Mouse (Mus musculus) forebrain, embryonic 11.5 days (tissue): ENCODE data around the gene Zc4h2. TPM values are rescaled to one million over a fixed set of nuclear protein-coding genes. Genes with fewer than 3 reads are reported as not detected.
A peak's percentile ranks its signal among the peaks of the same experiment; 100 is the strongest.

Experiments
- ATAC-seq: fragments of 200-750 bp; cut with Nextera tagmentation; replicated peaks from 2 replicates; pipeline ENCODE4 v1.8.0; 2017; ENCODE audit warnings: moderate TSS enrichment; ENCODE audit not compliant: low FRiP score
- DNase-seq: peaks from one replicate; pipeline ENCODE4 v3.0.0-alpha.2; 2017; ENCODE audit warnings: low spot score
- H3K27ac ChIP-seq: fragments of 300-500 bp; sonication (generic); 2 replicates; pipeline ENCODE4 v1.5.1; 2014; ENCODE audit warnings: low read depth, low read length
- H3K27me3 ChIP-seq: fragments of 300-500 bp; sonication (generic); 2 replicates; pipeline ENCODE4 v1.6.1; 2014; ENCODE audit warnings: mild to moderate bottlenecking, low read length, mixed read lengths; ENCODE audit not compliant: control insufficient read depth, insufficient read depth
- H3K36me3 ChIP-seq: fragments of 300-500 bp; sonication (generic); 2 replicates; pipeline ENCODE4 v1.6.1; 2014; ENCODE audit warnings: mild to moderate bottlenecking, low read length, moderate library complexity, mixed read lengths; ENCODE audit not compliant: control insufficient read depth, insufficient read depth
- H3K4me1 ChIP-seq: fragments of 300-500 bp; sonication (generic); replicated peaks from 2 replicates; pipeline ENCODE4 v1.6.1; 2014; ENCODE audit warnings: low read length, mixed read lengths; ENCODE audit not compliant: control insufficient read depth, insufficient read depth
- H3K4me2 ChIP-seq: fragments of 300-500 bp; sonication (generic); 2 replicates; pipeline ENCODE4 v1.6.1; 2014; ENCODE audit warnings: low read depth, mild to moderate bottlenecking, low read length, moderate library complexity, mixed read lengths; ENCODE audit not compliant: severe bottlenecking
- H3K4me3 ChIP-seq: fragments of 300-500 bp; sonication (generic); 2 replicates; pipeline ENCODE4 v1.5.1; 2014; ENCODE audit warnings: low read depth, low read length
- H3K9ac ChIP-seq: fragments of 300-500 bp; sonication (generic); 2 replicates; pipeline ENCODE4 v1.6.1; 2014; ENCODE audit warnings: low read length
- H3K9me3 ChIP-seq: fragments of 300-500 bp; sonication (generic); 2 replicates; pipeline ENCODE4 v1.6.1; 2016; ENCODE audit warnings: low read length, mixed read lengths; ENCODE audit not compliant: control insufficient read depth
- WGBS: fragments of 180-500 bp; shearing (Covaris S2); extraction: QIAGEN DNeasy Blood & Tissue Kit; methylation state at CpG from one replicate; pipeline ENCODE4 v1.1.7; 2014; 5-methylcytosine and 5-hydroxymethylcytosine counted together
- polyA plus RNA-seq: library from polyadenylated mRNA; unstranded; fragments of >200 nt; fragmentation: Nextera tagmentation; extraction: Ambion mirVana; gene quantifications from 2 replicates; pipeline ENCODE4 v1.2.1, GENCODE M21; 2014

Zc4h2 gene
- 44.2 and 45.0 TPM in 2 replicates for polyA plus RNA-seq

DNA sequence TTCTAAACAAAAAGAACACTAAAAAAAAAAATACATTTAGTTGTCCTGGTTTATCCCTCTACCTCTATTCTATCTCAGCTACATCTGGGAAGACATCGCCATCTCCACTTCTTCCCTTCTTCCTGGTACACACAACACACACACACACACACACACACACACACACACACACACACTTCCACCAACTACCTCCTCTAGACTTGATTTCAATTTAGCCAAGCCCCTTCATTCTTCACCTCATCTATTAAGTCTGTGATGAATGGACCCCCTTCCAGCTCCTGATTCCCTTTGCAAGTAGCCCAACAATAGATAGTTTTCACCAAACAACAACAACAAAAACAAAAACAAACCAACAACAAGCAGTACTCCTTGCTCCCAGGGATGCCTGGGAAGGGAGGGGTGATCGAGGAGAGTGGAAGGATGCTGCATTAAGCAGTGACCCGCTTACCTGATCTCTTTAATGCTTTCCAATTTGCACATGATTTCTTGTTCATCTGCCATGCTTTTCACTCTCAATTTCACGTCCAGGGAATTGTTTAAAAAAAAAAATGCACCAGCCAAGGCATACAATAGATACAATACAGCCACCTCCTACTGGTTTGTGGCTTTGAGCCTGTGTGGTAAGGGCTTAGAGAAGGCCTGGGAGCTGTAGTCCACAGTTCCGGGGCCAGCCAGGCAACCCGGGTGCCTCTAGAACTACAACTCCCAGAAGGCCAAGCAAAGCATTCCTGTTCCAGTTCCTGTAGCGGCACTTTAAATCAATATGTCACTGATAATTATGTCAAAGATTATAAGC, at the start of gene Zc4h2:
Gene Zc4h2, minus strand, starts transcription at position 706 of the 796 bp plus-strand sequence.
- H3K4me2 ChIP-seq, result peak within 1 kb of the TSS; percentile 46
- DNase-seq (peak; percentile 78), ATAC-seq (peak; percentile 100)
- H3K36me3 ChIP-seq, result no peaks in the 10 kb centered on the region
- H3K27me3 ChIP-seq, result no peaks in the 10 kb centered on the region
- H3K4me1 ChIP-seq, result no peaks in the 10 kb centered on the region
- H3K9ac ChIP-seq, result peak within 1 kb of the TSS; percentile 51
- H3K4me3 ChIP-seq, result peak within 1 kb of the TSS; percentile 34
- no peak within 1 kb of the TSS for H3K27ac ChIP-seq
- no peaks in the 10 kb centered on the region for H3K9me3 ChIP-seq
- WGBS, result 14% methylated on average over 7 of the region's 7 CpGs

DNA sequence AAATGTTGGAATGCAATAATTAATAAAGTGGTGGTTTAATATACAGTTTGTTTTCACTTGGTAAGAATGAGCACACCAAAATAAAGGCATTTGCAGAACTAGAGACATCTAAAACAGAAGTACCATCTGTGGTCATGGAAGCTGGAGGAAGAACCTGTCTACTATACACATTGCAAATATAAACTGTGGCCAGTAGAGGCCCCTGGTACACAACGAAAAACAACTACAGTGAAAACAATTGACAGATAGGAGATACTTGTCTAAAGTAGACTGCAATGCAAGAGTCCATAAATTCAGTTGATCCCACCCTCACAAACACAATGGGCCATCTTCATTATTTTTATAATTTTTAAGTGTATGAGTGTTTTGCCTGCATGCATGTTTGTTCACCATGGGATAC, 28.8 kb upstream of the Zc4h2 start:
- no peak for DNase-seq
- Histone ChIP-seq H3K27me3 (no peaks in the 10 kb centered on the region), H3K36me3 (no peaks in the 10 kb centered on the region), H3K4me2 (no peak overlapping the region), H3K4me3 (no peak overlapping the region), H3K9me3 (no peaks in the 10 kb centered on the region), H3K4me1 (no peaks in the 10 kb centered on the region), H3K27ac (no peak overlapping the region), H3K9ac (no peak overlapping the region)
- no peak for ATAC-seq
- WGBS, result 56% methylated on average over 1 of the region's 1 CpGs

DNA sequence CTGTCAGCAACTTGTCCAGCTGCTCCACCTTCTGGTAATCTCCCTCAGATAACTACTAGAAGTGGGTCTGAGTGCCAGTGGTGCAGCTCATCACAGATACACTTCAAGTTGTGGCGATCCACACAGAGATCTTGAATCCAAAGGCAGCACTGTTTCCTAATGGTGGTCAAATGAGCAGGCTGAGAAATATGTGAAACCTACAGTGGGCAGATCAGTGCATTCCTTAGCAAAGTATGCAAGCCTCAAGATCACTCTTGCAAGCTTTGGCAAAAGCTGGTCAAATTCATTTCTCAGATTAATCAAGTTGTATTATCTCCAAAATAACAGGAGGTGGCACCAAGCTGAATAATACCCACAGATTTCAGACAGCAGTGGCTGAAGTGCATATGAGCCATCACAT, 23.9 kb upstream of the Zc4h2 start:
- no peak overlapping the region for H3K9ac ChIP-seq
- DNase-seq (no peak), ATAC-seq (no peak)
- 75% methylated on average over 1 of the region's 1 CpGs for WGBS
- H3K4me1 ChIP-seq, result no peaks in the 10 kb centered on the region
- H3K27ac ChIP-seq, result no peak overlapping the region
- no peaks in the 10 kb centered on the region for H3K27me3 ChIP-seq
- H3K36me3 ChIP-seq, result no peaks in the 10 kb centered on the region
- no peak overlapping the region for H3K4me3 ChIP-seq
- no peaks in the 10 kb centered on the region for H3K9me3 ChIP-seq
- H3K4me2 ChIP-seq, result no peak overlapping the region

DNA sequence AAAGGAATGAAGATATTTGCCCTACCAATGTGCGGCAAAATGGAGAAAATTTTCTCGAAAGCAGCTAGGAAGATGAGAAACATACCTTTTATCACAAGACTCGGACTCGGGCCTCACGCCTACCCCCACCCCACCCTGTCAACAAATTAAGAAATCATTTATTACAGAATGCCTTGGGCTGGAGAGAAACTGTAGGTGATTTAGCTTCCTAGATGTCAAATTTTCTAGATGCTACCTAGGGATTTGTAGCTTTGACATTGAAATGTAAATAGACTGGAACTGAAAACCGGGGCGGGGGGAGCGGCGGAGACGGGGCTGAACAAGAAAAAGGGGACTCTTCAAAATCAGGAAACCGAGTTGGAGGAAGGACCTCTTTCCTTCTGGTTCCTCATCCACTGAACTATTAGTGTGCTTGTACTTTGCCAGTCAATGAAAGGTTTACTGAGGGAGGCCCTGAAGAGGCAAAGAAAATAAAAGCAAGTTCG, 333 bp upstream of the Zc4h2 start:
- ATAC-seq, result peak; percentile 63

DNA sequence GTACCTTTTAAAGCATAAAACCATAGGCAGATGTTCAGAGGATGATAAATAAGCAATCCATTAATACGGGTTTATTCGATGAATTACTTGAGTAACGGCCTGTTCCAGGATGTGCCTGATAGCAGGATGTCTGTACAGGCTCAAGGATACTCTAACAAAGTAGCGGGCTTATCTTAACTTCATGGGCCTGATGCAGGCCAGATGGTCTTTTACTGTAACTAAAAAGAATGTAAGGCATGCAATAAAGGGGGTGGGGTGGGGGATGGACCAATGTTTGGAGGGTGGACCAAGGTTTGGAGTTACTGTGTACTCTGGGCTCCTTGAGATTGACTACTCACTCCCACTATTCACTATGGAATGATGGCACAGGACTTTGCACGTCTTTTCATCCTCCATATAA, 57.7 kb downstream of the Zc4h2 start:
- H3K4me3 ChIP-seq, result no peak overlapping the region
- WGBS, result 91% methylated on average over 5 of the region's 5 CpGs
- no peaks in the 10 kb centered on the region for H3K27me3 ChIP-seq

More for the DNA sequence above, 333 bp upstream of the Zc4h2 start:
- 38% methylated on average over 12 of the region's 12 CpGs for WGBS
- Histone ChIP-seq H3K9me3 (no peaks in the 10 kb centered on the region), H3K9ac (peak overlapping the region; percentile 23), H3K27me3 (no peaks in the 10 kb centered on the region), H3K36me3 (no peaks in the 10 kb centered on the region), H3K4me1 (no peaks in the 10 kb centered on the region), H3K4me2 (peak overlapping the region; percentile 24; the same call in 1 of the 2 replicates), H3K4me3 (peak overlapping the region; percentile 34), H3K27ac (no peak overlapping the region)
- DNase-seq, result no peak

More for the DNA sequence above, 57.7 kb downstream of the Zc4h2 start:
- Histone ChIP-seq H3K27ac (no peak overlapping the region), H3K36me3 (no peaks in the 10 kb centered on the region), H3K4me2 (no peak overlapping the region), H3K9me3 (no peaks in the 10 kb centered on the region), H3K9ac (no peak overlapping the region), H3K4me1 (no peaks in the 10 kb centered on the region)
- DNase-seq, result no peak
- ATAC-seq, result no peak

Other genes starting within 250 kb of the Zc4h2 start
- 8.5 and 8.7 TPM in 2 replicates for gene Amer1, start 213.6 kb downstream of the Zc4h2 start, polyA plus RNA-seq
- gene Asb12, start 100.5 kb downstream of the Zc4h2 start, polyA plus RNA-seq, result 0.20 TPM in 1 of 2 replicates, not detected in the other
- gene Pfn5, start 100.4 kb downstream of the Zc4h2 start, polyA plus RNA-seq, result not detected in 2 replicates
- gene Zc3h12b, start 53.2 kb upstream of the Zc4h2 start, polyA plus RNA-seq, result 3.6 and 3.7 TPM in 2 replicates